Mouse (Mus musculus): ENCODE results near the gene Slc6a19.
A peak's percentile ranks its signal among the peaks of the same experiment; 100 is the strongest.
"Not testable (repeated sequence)": the region's sequence is repeated elsewhere in the genome, so short reads cannot be mapped to it uniquely, and the experiment has no call there.

The Slc6a19 gene

DNA sequence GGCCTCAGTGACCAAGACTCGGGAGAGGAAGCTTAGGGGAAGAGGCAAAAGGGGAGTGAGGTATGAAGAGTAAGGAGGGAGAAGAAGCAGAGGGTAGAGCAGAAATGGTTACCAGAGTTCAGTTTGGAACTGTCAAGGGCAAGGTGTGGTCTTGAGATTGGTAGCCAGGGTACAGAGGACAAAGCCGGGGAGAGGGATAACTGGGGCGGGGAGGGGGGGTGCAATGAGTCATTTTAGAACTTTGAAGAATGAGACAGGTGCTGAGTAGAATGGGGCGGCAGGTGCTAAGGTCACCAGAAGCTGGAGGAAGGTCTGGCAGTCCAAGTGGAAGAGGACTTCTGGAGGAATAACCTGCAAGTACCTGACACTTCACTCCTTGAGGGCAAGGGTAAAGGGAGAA is 8.5 kb upstream of the Slc6a19 start:
- no peak for DNase-seq (ENCODE audit: low read depth, low spot score)

DNA sequence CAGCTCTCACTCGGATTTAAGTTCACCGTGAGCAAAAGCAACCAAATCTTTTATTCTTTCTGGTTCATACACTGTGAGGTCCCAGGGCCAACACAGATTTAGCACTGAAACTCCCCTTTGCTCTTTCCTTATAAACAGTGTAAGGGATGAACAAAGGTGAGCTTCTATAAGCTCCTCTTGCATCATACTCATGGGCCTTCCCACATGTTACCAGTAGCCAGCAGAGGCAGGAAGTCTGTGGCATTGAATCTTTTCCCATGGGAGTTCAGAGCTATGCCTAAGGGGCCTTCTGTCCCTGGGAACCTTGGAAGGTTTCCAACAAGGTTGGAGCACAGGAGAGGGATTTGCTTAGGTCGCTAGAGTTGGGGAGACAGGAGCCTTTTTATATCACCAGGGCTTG is 7.6 kb upstream of the Slc6a19 start:
- DNase-seq (ENCODE audit: low read depth, low spot score) = no peak

DNA sequence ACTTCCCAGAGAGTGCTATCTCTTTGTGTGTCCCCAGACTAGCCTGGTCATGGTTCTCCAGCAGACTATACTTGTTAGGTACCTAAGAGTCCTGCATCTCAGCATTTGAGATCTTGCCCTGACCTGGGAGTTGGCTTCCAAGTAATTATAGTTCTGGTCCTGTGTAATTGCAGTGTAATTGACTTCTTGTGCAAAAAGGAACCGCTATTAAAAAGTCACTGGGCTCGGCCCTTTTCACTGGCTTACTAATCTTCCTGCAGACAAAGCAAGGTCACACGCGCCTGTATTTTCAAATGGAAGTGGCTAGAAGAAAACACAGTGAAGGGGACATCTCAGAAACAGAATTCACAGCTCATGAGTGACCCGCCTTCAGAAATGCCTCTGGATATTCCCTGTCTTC is 7.1 kb upstream of the Slc6a19 start:
- DNase-seq (ENCODE audit: low read depth, low spot score) = no peak

- DNase-seq (ENCODE audit: low read depth, low spot score) = no peak
Observed at GRCm38 (mm10) chr13:73711221-73711620, 6.6 kb upstream of the Slc6a19 start.

DNA sequence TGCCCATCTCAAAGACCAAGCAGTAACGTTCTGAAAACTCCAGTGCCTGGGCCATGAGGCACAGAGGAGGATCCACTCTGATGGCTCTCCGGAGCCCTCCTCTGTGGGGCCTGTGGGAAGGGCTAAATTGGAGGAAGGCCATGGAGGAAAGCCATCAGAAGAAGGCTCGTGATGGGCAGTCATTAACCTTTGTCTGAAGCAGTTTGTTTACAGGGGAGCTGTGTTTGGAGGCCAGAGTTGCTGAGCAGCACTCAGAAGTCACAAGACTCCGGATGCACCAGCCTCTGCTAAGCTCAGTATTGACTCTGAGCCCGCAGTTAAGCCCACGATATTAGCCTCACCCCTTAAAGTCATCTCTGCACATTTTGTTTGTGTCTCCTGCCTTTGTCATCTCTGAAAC is 4.8 kb upstream of the Slc6a19 start:
- no peak for DNase-seq (ENCODE audit: low read depth, low spot score)

GRCm38 (mm10) chr13:73703486-73703885 is 1.2 kb downstream of the Slc6a19 start:
- not testable (repeated sequence) for DNase-seq (ENCODE audit: low read depth, low spot score)

DNA sequence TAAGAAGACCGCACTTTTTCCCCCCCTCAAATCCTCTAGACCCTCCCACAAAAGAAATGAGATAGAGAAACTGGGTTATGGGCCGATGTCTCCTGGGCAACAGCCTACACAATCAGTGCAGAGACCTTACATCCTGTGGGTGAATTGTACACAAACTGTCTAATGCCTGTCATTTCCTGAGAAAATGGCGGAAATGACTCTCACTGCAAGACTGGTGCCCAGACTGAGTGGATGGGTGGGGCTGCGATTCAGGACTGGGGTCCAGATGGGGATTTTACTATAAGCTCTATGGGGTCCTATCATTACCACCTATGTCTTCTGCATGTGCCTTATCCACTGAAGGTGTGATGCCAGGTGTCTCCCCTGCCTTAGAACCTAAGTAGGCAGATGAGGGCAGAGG is 1.9 kb downstream of the Slc6a19 start:
- DNase-seq (ENCODE audit: low read depth, low spot score) = no peak

GRCm38 (mm10) chr13:73701161-73701883 is 3.3 kb downstream of the Slc6a19 start:
- no peak for DNase-seq (ENCODE audit: low read depth, low spot score)

DNA sequence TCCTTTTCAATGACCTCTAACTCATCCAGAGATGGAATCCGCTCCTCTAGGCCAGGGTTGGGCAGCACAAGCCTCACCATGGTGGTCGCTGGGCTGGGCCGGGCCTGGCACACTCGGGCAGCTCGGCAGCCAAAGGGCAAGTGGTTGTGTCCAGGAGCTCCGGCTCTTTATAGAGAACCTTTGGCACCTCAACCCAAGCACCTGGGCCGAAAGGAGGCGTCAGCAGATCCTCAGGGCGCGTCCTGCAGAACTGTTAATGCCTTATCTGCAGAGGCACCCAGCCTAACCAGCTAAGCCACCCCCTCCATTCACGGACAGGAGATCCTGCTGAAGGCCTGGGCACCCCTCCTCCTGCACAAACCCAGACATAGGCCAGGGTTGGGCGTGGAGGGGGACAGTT is 4.1 kb downstream of the Slc6a19 start:
- no peak for DNase-seq (ENCODE audit: low read depth, low spot score)

DNA sequence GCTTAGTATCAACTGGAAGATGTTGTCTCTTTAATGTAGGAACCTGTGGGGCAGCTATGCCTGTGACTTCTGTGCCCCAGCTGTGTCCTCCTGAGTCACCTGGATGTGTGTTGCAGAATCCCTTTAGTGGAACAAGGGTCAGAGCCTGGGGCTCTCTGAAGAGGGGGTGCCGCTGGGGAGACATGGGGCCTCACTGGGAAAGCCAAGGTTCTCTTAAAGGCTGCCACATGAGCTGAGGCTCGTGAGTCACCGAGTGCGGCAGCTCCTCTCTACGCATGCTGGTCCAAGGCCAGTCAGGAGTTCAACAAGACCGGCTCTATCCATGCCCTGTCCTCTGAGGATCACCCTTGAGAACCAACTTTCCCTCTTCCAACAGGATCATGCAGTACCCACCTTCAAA is 5.0 kb downstream of the Slc6a19 start:
- DNase-seq (ENCODE audit: low read depth, low spot score) = no peak

- no peak for DNase-seq (ENCODE audit: low read depth, low spot score)
Observed at GRCm38 (mm10) chr13:73696529-73696928, 8.1 kb downstream of the Slc6a19 start.

- DNase-seq (ENCODE audit: low read depth, low spot score) = no peak
Observed at GRCm38 (mm10) chr13:73694972-73695371, 9.7 kb downstream of the Slc6a19 start.

- no peak for DNase-seq (ENCODE audit: low read depth, low spot score)
Observed at GRCm38 (mm10) chr13:73693333-73693732, 11.3 kb downstream of the Slc6a19 start.

DNA sequence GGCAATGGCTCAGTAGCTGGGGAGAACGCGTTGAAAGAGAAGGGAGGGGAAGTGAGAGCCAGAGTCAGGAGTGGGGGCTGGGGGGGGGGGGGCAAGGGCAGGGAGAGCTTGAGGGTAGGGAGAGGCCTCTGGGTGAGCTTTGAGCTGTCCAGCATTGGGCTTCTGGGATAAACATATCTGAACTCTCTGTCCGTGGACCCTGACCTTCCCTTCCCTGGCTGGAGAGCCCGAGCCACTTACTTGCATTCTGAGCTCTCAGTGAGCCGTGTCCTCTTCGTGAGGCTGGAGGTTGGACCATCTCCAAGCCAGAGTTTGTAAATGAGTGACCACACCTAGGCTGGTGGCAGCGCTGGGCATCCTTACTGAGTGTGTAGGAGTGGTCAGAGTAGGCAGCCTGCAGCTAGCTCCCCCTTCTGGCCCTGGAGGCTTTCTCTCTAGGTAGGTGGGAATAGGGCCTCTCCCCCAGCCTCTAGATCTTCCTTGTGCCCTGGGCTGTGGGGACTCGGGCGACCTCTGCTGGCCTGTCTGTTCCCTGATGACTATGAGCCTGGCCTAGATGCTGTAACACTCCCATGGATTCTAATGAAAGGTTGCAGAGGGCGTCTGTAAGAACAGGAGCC is 12.3 kb downstream of the Slc6a19 start:
- DNase-seq (ENCODE audit: low read depth, low spot score) = peak; percentile 74

DNA sequence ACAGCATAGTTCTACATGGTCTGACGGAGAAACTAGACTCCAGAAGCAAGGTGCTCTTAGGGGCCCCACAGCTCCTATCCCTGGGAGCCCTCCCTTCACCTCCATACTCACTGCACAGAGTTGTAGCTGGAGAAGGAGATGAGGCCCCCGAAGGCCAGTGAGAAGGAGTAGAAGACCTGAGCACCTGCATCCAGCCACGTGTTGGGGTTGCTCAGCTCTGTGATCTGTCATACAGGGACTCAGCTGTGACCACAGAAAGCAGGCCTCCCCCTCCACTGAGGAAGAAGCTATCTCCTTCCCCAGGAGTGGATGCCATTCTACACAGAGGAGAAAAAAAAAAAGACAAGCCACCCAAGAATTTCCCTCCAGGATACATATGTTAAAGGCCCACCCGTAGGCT is 15.7 kb downstream of the Slc6a19 start:
- no peak for DNase-seq (ENCODE audit: low read depth, low spot score)

DNA sequence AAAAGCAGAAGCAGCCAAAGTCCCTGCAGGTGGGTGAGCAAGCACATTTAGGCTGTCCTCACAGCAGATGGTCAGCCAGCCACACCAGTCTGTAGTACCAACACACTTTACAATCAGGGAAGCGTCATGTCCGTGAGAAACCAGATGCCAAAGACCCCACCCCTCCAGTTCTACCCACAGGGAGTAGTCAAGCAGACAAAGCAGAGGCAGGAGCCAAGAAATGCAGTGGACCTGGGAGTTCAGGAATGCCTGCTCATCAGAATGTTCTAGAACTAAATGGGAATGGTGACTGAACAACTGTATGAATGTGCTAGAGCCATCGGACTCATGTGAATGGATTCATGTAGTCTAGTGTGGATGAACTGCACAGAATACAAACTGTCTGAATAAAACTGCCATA is 17.1 kb downstream of the Slc6a19 start:
- DNase-seq (ENCODE audit: low read depth, low spot score) = no peak

DNA sequence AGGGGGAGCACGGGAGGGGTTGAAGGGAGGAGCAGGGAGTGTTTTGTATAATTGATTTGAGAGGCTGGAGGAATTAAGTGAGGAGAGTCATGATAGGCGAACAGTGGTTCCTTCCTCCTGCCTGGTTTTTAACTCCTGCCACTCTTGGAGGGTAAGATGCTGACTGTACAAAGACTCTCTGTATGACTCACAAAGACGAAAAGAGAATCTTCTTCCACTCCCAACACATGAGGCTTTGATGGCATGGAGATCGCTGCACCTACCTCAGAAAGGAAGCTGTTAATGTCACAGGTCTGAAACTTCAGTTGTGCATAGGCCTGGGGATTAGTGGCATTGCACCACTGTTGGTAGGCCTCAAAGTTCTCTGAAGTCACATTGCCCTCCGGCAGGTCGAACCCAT is 19.2 kb downstream of the Slc6a19 start:
- DNase-seq (ENCODE audit: low read depth, low spot score) = no peak

DNA sequence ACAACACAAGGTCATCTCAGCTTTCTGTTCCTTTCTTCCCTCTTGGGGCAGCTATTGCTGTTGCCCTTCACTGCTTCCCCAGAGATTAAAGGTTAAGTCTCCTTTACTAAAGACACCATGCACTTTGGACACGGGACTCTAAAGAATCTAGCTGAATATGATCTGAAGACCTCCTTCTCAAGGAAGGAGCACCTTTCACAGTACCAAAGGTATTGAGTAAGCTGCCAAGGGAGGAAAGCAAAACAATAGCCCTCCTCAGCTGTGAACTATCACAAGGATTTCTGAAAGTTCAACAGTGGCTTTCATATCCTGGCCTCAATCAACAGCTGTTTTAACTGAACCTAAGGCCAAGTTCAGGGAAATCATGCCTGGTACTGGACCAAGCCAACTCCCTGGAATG is 20.3 kb downstream of the Slc6a19 start:
- DNase-seq (ENCODE audit: low read depth, low spot score) = no peak

- no peak for DNase-seq (ENCODE audit: low read depth, low spot score)
Observed at GRCm38 (mm10) chr13:73683682-73684081, 21.0 kb downstream of the Slc6a19 start.

DNA sequence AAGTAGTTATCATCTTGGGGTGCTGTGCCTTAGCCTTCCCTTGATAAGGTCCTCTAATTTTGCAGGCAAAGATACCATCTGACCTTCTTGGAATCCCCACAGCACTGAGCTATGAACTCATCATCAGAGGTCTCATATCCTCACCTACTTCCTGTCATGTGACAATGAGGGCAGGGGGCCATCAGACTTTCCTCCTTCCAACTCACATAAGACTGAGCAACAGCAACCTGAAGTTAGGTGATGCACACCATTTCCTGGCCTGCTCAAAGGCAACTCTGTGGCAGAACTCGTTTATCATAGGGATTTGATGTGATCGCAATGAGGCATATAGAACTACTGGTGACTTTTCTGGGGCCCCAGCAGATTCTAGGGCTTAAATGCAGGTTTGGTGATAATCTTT is 22.4 kb downstream of the Slc6a19 start:
- no peak for DNase-seq (ENCODE audit: low read depth, low spot score)

DNA sequence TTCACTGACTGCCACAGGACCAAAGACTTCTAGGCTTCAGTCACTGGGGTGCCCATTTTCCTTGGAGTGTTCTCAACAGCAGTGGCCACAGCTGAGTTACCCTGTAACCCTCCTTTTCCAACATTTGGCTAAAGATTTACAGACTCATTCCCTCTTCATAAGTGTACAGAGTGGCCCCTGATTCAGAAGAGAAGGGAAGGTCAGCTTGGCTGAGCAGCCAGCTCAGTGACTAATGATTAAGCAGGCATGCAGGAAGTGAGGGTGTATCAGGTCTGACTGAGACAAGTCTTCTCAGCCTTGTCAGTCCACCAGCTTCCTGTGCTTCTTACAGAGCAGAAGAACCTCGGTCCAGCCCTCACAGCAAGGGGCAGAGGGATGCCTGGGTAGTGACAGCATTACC is 24.3 kb downstream of the Slc6a19 start:
- DNase-seq (ENCODE audit: low read depth, low spot score) = no peak

DNA sequence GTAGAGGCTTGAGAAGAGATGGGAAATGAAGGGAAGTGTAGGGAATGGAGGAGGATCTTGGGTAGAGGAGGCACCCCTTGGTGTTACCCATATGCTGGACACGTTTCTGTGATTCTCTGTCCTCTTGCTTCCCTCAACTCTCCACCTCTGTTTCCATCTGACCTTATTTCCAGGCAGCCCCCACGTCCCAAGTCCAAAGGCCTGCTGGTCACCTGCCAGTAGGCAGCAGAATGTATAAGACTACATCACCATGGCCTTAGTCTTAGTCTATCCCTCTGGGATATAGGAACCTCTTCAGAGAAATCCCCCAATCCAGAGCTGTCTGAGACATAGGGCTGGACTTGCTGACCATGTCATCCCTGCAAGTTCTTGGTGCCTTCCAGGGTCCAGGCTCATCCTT is 25.4 kb downstream of the Slc6a19 start:
- no peak for DNase-seq (ENCODE audit: low read depth, low spot score)

GRCm38 (mm10) chr13:73677853-73678252 is 26.8 kb downstream of the Slc6a19 start, which contains the start of gene Slc6a18:
Slc6a18 (minus strand) TSS chr13:73678023.
- DNase-seq (ENCODE audit: low read depth, low spot score) = no peak

DNA sequence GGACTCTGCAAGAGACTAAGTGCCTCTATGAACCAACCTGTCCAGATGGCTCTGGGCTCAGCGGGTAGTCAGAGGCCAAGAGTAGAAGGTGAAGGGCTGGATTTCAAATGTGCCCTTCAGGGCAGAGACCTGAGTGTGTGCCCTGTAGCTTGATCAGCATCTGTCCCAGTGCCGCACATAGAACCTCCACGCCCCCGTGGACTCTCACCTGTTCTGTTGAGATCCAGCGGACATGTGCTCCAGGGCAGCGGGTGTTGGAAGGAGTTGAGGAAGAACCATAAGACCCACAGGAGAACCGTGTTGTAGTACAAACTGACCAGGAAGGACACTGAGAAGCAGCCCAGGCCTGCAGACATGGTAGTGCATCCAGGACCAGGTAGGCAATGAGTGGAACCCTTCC is 29.5 kb downstream of the Slc6a19 start:
- DNase-seq (ENCODE audit: low read depth, low spot score) = no peak
